Mouse (Mus musculus): ENCODE results near the gene Pdgfra.

The Pdgfra gene

GRCm38 (mm10) chr5:75198413-75198812, 46.3 kb downstream of the Pdgfra start:
- in situ Hi-C loops (cut with MseI, MboI): no loop called here

DNA sequence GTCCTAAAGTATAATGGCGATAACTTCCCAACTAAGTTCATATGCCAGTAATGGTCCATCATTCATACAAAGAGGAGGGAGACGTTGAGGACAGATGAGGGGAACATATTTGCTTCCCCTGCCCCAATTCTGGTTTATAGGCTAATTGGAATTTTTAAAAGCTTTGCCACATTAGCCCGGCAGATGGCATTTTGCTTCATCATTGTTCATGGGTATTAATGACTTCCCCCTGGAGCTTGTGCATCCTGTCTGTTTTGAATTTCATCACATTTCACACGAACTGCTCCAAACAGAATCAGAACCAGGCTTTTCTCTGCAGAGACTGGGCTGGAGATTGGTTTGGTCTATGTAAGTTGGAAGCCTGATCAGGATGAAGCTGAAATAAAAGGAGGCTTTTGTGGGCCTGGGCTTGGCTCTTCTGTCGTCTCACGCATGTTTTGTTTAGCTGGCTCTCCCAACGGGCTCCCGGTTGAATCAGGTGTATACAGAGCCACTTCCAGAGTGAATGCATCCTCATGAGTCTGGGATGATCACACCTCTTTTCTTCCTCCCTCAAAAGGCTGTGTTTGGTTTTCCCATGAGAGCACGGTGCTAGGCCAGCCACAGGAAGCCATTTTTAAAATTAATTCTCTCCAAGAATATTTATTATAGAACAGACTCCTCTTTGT, 47.7 kb downstream of the Pdgfra start:
- in situ Hi-C loops (cut with MseI, MboI): no loop called here

DNA sequence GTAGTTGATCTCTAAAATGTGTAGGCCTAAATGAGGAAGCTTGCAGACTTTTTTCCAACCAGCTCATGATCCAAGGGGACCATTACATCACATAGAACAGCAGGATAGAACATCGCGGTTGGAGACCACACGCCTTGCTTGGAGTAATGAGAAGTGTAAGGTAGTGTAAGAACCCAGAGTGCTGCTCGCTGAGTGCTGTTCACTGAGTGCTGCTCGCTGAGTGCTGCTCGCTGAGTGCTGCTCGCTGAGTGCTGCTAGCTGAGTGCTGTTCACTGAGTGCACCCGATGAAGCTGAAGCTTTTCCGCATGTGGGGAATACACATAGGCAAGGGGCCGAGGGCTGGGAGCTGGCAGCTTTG, 48.3 kb downstream of the Pdgfra start:
- in situ Hi-C loops (cut with MseI, MboI): no loop called here

GRCm38 (mm10) chr5:75207905-75208304, 55.8 kb downstream of the Pdgfra start:
- in situ Hi-C loops (cut with MseI, MboI): no loop called here

DNA sequence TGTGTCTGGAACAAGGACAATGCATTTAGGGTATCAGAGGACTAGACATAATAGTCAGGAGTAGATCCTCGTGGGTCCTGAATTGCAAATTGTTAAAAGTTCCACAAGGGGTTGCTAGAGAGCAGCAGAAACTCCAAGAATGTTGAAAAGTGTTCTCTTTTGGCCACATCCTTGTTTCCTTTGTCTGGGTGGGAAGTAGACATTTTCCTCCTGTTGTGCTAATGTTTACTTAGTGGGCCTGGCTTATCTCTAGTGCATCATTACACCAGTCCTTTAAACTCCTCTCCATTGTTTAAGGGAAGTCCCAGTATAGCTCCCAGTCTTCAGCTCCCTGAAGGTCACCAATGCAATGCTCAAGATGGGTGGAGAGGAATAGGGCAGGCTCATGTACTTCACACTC, 57.9 kb downstream of the Pdgfra start:
- in situ Hi-C loops (cut with MseI, MboI): loop anchor here (5.0 to 10.0 kb wide), 4 partner anchors 165 to 645 kb away; no protein-coding TSS in a partner anchor

DNA sequence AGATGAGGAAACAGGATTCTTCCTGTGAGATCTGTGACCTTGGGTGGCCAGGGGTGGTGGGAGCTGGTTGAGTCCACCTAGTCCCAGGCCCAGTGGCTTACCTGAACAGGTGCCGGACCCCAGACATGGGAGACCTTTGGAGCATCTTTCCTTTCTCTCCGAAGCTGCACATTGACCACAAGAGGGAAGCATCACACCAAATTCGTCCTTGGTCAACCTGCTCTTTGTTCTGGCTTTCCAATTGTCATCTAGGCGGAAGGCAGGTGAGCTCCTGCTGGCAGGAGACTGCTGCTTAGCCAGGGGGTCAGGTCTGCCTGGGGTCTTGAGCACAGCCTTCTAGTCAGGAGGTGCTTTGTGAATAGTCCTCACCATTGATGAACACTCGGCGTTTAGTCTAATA, 62.4 kb downstream of the Pdgfra start:
- in situ Hi-C loops (cut with MseI, MboI): loop anchor here (5.0 to 10.0 kb wide), 4 partner anchors 160 to 640 kb away; no protein-coding TSS in a partner anchor

DNA sequence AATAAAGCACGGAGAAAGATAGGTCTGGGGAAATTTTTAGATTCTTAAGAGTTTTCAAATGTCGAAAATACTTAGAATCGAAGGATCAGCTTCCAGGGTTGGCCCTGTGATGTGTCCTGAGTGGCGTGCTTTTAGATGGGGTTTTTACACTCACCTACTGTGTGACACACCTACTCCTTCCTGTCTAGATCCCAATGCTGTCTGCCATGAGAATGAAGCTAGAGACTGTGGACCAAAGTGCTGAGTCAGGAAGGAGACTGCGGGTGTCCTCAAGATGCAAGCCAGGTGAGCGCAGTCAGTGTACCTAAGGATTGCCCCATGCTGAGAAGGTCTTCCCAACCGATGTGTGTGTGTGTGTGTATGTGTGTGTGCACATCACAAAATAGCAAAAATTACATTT, 62.8 kb downstream of the Pdgfra start:
- in situ Hi-C loops (cut with MseI, MboI): loop anchor here (5.0 to 10.0 kb wide), 4 partner anchors 160 to 640 kb away; no protein-coding TSS in a partner anchor

DNA sequence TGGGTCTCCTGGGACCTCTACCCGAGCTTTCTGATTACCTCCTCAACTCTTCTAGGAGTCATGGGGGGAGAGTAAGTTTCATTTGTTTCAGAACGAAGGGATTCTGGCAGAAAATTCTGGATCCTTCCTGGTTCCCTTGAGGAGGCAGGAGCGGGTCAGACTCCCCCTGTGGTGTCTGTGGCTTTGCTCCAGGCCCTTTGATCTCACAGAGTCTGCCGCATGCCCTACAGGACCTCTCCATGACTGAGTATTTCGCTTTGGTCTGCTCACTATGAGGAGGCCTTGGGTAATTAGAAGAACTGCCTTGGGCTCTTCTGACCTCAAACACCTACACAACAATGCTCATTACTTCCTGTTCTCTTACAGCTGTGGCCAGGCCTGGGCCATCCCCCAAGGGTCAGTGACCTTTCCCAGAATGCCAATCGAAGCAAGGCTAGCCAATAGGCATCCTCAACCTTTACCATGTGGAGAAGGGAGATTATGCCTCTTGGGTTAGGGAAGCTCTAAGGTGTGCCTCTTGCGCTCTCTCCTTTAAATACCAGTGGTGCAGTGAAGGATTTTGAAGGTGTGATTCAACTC, 63.7 kb downstream of the Pdgfra start:
- in situ Hi-C loops (cut with MseI, MboI): loop anchor here (10.0 kb wide), 3 partner anchors 159 to 639 kb away; no protein-coding TSS in a partner anchor

DNA sequence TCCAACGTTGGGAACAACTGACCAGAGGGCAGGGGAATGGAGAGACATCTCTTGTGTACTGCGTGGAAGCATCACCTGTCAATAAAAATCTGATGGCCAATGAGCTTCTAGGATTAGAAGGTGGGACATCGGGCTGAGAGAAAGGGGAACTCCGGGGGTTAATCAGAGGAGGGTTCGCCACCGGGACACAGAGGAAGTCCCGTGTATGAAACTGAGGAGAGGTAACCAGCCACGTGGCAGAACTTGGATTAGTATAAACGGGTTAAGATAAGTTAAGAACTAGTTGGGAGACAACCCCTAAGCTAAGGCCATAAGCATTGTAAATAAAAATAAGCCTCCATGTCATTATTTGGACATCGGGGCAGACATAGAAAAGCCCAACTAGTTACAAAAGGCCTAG, 69.5 kb downstream of the Pdgfra start:
- in situ Hi-C loops (cut with MseI, MboI): no loop called here

GRCm38 (mm10) chr5:75222491-75223265, 70.6 kb downstream of the Pdgfra start:
- in situ Hi-C loops (cut with MseI, MboI): no loop called here

DNA sequence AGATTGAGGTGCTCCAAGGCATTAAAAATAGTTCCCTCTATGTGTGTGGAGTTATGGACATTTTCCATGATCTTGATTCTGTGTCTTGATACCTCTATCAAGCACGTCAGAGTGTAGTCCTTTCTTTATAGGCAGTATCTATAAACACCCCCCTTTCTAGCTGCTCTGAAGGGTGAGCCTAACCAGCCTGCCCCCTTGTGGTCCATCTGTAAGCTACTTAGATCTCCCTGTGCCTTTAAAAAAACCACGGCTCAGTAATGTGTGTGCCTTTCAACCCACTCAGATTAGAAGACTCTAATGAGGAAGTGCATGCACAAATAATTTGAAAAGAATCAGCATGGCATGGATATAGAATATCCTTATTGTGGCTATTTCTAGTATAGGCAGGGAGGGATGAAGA, 86.3 kb downstream of the Pdgfra start:
- in situ Hi-C loops (cut with MseI, MboI): no loop called here

- in situ Hi-C loops (cut with MseI, MboI): no loop called here
These were observed 87.1 kb downstream of the Pdgfra start for GRCm38 (mm10) chr5:75238928-75239777.

DNA sequence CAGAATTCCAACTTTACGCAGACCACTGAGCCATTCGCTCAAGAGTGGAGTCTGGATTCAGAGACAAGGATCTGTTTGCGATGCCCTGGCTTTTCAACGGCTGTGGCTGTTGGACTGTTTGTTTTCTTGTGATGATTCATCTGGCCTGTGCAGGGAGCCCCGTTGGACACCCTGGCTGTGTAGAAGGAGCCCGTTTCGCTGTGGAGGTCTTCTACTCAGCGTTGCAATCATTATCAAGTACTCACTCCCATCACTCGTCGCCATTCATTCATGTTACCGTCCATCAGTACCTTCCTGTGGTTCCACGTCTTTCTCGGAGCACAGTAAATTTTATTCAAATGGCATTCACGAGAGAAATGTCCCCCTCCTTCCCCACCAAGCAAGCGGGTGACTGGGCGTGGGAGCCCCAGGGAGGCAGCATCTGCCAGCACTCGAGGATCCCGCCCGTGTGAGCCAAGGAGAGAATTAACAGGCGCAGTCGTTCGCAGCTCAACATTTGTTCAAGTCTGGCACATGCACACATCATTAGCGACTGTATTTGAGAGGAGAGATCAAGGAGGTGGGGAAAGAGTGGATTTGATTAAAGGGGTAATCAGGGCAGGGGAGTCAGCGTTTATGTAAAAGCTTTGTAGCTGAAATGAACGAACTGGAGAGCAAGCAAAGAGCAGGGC, 95.1 kb downstream of the Pdgfra start:
- in situ Hi-C loops (cut with MseI, MboI): no loop called here

Measured in mouse trophoblast stem cell (cell line).